Mouse (Mus musculus) cortical plate, adult 2 months (tissue): ENCODE data around the gene Zdhhc4. TPM values are rescaled to one million over a fixed set of nuclear protein-coding genes. Genes with fewer than 3 reads are reported as not detected.

Experiments
- H3K27ac ChIP-seq: fragments of 200-500 bp; 2 replicates; pipeline ENCODE4 v1.5.1; 2012; ENCODE audit warnings: low read length, control low read depth, inconsistent platforms; ENCODE audit not compliant: insufficient read depth
- H3K4me1 ChIP-seq: fragments of 200-500 bp; 2 replicates; pipeline ENCODE4 v1.6.1; 2011; ENCODE audit warnings: low read length; ENCODE audit not compliant: control insufficient read depth, insufficient read depth
- H3K4me3 ChIP-seq: fragments of 200-500 bp; 2 replicates; pipeline ENCODE4 v1.5.1; 2011; ENCODE audit warnings: mild to moderate bottlenecking, low read length, control low read depth; ENCODE audit not compliant: insufficient read depth
- CTCF ChIP-seq: fragments of 200-500 bp; IDR thresholded peaks from 2 replicates; pipeline ENCODE4 v1.5.1; 2011; ENCODE audit warnings: mild to moderate bottlenecking, control low read depth, low read length; ENCODE audit not compliant: insufficient read depth; ENCODE audit errors: extremely low read depth
- POLR2A ChIP-seq: fragments of 200-500 bp; IDR thresholded peaks from 2 replicates; pipeline ENCODE4 v1.6.1; 2011; ENCODE audit warnings: mild to moderate bottlenecking, low read length, control low read depth; ENCODE audit not compliant: insufficient read depth; ENCODE audit errors: extremely low read depth
- polyA plus RNA-seq: library from polyadenylated mRNA; depleted of rRNA; stranded (reverse); fragments of >200 nt; gene quantifications from 2 replicates; pipeline ENCODE4 v1.2.3, GENCODE M21; 2012; rRNA removed

The Zdhhc4 gene
- 67.2 and 67.6 TPM in 2 replicates for polyA plus RNA-seq

- 0 out of 2 replicates have a peak, but pooled peaks cover 4% of the 10 kb centered on the region for H3K4me1 ChIP-seq
- H3K27ac ChIP-seq: no peak within 1 kb of the TSS
These were observed at the start of gene Zdhhc4 for GRCm38 (mm10) chr5:143328690-143329495. TSS of gene Zdhhc4 (minus strand) at chr5:143329256.

DNA sequence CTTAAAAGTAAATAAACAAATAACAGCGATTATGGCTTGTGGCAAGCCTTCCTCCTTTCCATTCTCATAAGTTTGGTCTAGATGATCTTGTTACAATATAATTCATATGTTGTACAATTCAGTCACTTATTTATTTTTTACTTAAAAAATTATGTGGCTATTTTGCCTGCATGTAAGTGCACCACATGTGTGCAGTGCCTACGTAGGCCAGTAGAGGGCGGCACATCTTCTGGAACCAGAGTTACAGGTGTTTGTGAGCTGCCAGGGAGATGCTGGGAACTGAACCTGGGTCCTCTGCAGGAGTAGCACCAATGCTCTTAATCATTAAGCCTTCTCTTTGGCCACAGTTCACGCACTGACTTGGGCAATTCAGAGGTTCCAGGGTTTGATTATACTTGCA lies 47.1 kb upstream of the Zdhhc4 start:
- TF ChIP-seq CTCF (no peak), POLR2A (no peak)
- no peaks in the 10 kb centered on the region for H3K4me1 ChIP-seq
- H3K27ac ChIP-seq: no peak overlapping the region
- no peak overlapping the region for H3K4me3 ChIP-seq

More at GRCm38 (mm10) chr5:143328690-143329495, at the start of gene Zdhhc4:
- TF ChIP-seq CTCF (no peak), POLR2A (peak; percentile 55)
- H3K4me3 ChIP-seq: peak within 1 kb of the TSS; percentile 66

- TF ChIP-seq CTCF (peak; percentile 58), POLR2A (no peak)
- no peak overlapping the region for H3K4me3 ChIP-seq
- H3K4me1 ChIP-seq: no peaks in the 10 kb centered on the region
- H3K27ac ChIP-seq: no peak overlapping the region
These were observed 46.2 kb upstream of the Zdhhc4 start for GRCm38 (mm10) chr5:143375242-143375641.

GRCm38 (mm10) chr5:143372818-143373217 lies 43.8 kb upstream of the Zdhhc4 start:
- Histone ChIP-seq H3K27ac (no peak overlapping the region), H3K4me1 (no peaks in the 10 kb centered on the region), H3K4me3 (peak overlapping the region; percentile 31)
- no peak for TF ChIP-seq POLR2A
- TF ChIP-seq CTCF: peak; percentile 41

DNA sequence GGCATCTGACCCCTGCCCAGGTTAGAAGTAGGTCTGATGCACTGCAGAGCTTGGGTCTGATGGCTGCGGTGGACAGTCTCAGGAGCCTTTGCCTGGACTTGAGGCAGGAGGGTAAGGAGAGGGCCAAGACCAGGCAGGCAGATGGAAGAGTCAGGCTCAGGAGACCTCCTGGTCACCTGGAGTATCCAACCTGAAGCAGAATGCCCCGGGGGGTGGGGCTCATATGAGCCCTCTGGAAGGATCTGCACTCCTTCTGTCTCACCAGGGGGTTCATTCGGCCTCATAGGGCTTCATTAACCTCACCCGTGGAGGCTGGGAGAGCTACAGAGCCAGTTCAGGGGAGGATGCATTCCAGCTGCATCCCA lies 42.1 kb upstream of the Zdhhc4 start:
- TF ChIP-seq CTCF (no peak), POLR2A (no peak)
- H3K4me1 ChIP-seq: no peaks in the 10 kb centered on the region
- no peak overlapping the region for H3K27ac ChIP-seq
- H3K4me3 ChIP-seq: no peak overlapping the region

- TF ChIP-seq CTCF (no peak), POLR2A (no peak)
- Histone ChIP-seq H3K27ac (no peak overlapping the region), H3K4me3 (peak overlapping the region; percentile 10; the same call in 1 of the 2 replicates), H3K4me1 (no peaks in the 10 kb centered on the region)
These were observed 41.5 kb upstream of the Zdhhc4 start for GRCm38 (mm10) chr5:143370416-143371145.

DNA sequence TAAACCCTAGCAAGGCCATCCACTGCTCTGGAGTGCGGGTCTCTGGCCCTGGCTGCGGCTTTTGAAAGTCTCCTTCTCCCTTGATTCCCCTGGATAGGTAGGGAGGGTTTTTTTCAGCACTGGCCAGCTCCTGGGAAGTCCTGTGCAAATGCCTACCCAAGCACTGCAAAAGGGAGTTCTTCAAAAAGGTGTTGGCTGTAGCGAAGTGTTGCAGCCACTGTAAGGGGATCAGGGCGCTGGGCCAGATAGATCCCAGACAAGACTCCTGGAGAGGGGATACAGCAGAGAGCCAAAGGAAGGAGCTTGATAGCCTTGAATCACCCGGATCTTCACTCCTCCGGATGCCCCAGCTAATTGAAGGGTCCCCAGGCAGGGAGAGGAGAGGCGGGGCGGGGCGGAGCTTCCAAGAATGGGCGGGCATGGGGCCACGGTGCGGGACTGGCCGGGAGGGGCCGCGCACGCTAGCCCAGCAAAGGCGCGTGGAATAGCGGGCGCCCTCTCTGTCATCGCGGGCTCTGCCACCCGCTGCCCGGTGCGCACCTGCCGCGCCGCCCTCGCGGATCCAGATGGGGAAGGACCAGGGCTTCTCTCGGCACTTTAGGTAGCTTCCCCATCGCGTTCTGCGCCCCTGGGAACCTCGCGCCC lies 40.7 kb upstream of the Zdhhc4 start:
- Histone ChIP-seq H3K4me3 (peak overlapping the region; percentile 10; the same call in 1 of the 2 replicates), H3K4me1 (no peaks in the 10 kb centered on the region), H3K27ac (no peak overlapping the region)
- TF ChIP-seq CTCF (no peak), POLR2A (no peak)

DNA sequence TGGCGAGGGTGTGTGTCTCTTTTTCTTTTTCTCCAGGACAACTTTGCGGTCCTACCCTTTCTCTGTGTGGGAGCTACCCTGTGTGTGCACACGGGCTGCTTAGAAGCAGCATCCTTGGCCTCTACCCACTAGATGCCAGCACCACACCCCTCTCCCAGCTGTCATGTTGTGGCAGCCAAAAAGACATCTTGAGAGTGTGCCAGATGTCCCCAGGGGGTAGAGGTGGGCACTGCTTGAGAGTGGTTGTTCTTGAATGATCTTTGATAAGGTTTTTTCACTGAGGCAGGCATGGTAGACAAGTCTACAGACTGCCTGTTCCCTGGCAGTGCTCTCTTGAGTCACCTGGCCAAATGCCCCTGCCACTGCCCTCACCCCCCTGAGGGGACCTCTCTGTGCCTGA lies 38.9 kb upstream of the Zdhhc4 start:
- Histone ChIP-seq H3K4me1 (no peaks in the 10 kb centered on the region), H3K4me3 (no peak overlapping the region), H3K27ac (no peak overlapping the region)
- TF ChIP-seq CTCF: no peak
- TF ChIP-seq POLR2A: no peak

DNA sequence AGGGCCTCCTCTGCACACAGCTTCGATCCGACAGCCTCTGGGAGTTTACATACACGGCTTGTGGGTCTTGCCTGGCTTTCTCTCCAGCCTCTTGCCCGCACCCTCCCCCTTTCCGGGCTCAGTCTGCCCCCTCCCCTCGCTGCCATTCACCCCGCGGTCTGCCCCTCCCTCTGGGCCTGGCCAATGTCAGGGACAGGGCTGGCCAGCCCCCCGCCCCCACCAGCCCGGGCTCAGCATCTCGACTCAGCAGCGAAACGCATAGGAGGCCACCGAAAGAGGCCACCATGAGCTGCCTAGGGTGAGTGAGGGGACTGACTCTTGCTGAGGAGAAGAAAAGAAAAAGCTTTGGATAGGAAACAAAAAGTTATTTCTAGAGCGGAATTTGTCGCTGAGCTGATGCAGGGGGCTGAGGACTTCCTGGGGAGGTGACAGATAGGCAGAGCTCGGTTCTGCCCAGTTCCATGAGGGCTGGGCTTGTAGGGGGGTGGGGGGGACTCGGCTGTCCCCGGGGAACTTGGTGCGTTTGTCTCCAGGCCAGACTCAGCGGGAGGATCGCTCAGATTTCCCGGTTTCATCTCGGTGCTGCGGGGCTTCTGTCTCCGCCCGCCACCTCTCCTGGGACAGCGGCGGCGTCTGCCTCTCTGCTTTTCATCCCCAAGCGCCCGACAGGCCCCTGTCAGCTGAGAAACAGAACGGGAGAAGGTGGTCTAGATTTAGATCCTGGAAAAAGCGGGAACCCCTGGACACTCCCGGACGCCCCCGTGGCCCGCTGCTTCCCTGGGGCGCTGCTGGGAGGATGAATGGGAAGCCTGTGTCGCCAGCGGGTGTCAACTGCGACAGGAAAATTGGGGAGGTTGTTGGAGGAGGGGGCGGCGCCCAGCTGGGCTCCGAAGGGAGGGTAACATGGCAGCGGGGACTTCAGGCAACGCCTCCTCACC lies 34.9 kb upstream of the Zdhhc4 start:
- H3K4me3 ChIP-seq: peak overlapping the region; percentile 30
- H3K27ac ChIP-seq: no peak overlapping the region
- no peaks in the 10 kb centered on the region for H3K4me1 ChIP-seq
- TF ChIP-seq POLR2A (no peak), CTCF (no peak)

- TF ChIP-seq POLR2A (no peak), CTCF (no peak)
- Histone ChIP-seq H3K4me1 (no peaks in the 10 kb centered on the region), H3K4me3 (no peak overlapping the region), H3K27ac (no peak overlapping the region)
These were observed 32.4 kb upstream of the Zdhhc4 start for GRCm38 (mm10) chr5:143361428-143361827.
